Mouse (Mus musculus) embryonic facial prominence, embryonic 12.5 days (tissue): Measurements from ENCODE around the gene Olfr1029. TPM values are rescaled to one million over a fixed set of nuclear protein-coding genes. Genes with fewer than 3 reads are reported as not detected.
"Not testable (repeated sequence)": the region's sequence is repeated elsewhere in the genome, so short reads cannot be mapped to it uniquely, and the experiment has no call there.

ENCODE experiments used
- ATAC-seq: fragments of 200-750 bp; cut with Nextera tagmentation; 2 replicates; pipeline ENCODE4 v1.8.0; 2017; ENCODE audit not compliant: insufficient number of reproducible peaks, insufficient read depth, low FRiP score, low TSS enrichment
- H3K27ac ChIP-seq: fragments of 300-500 bp; sonication (generic); 2 replicates; pipeline ENCODE4 v1.5.1; 2016; ENCODE audit warnings: mild to moderate bottlenecking
- H3K27me3 ChIP-seq: fragments of 300-500 bp; sonication (generic); 2 replicates; pipeline ENCODE4 v1.6.1; 2016; ENCODE audit warnings: mild to moderate bottlenecking, moderate library complexity
- H3K36me3 ChIP-seq: fragments of 300-500 bp; sonication (generic); 2 replicates; pipeline ENCODE4 v1.6.1; 2016; ENCODE audit warnings: mild to moderate bottlenecking
- H3K4me1 ChIP-seq: fragments of 300-500 bp; sonication (generic); 2 replicates; pipeline ENCODE4 v1.6.1; 2016
- H3K4me2 ChIP-seq: fragments of 300-500 bp; sonication (generic); replicated peaks from 2 replicates; pipeline ENCODE4 v1.6.1; 2016; ENCODE audit warnings: mild to moderate bottlenecking, moderate library complexity
- H3K4me3 ChIP-seq: fragments of 300-500 bp; sonication (generic); 2 replicates; pipeline ENCODE4 v1.5.1; 2016; ENCODE audit warnings: mild to moderate bottlenecking
- H3K9ac ChIP-seq: fragments of 300-500 bp; sonication (generic); 2 replicates; pipeline ENCODE4 v1.6.1; 2016; ENCODE audit warnings: mild to moderate bottlenecking, moderate library complexity
- H3K9me3 ChIP-seq: fragments of 300-500 bp; sonication (generic); 2 replicates; pipeline ENCODE4 v1.6.1; 2016; ENCODE audit warnings: mild to moderate bottlenecking, moderate library complexity
- WGBS: fragments of 180-500 bp; shearing (Covaris S2); methylation state at CpG from one replicate; pipeline ENCODE4 v1.1.7; 2016; 5-methylcytosine and 5-hydroxymethylcytosine counted together
- polyA plus RNA-seq: library from polyadenylated mRNA; unstranded; fragments of >200 nt; fragmentation: Nextera tagmentation; extraction: Ambion mirVana; gene quantifications from 2 replicates; pipeline ENCODE4 v1.2.1, GENCODE M21; 2016

The Olfr1029 gene
- polyA plus RNA-seq, result not detected in 2 replicates

DNA sequence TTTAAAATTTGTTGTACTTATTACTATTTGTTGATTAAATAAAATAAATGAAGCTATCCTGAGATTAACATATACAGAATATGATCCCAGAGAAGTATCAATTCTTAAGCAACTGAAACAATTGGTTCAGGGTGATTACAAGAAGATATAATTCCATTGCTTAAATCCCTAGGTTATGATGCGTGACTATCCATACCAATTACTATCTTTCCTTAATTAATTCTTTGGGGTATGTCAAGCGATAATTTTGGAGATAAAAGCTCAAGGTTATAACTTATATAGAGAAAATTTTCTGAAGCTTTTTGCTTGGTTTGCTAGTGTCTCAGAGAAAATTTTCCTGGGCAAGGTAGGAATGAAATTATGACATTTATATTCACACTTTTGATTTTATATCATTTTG, at the start of gene Olfr1029:
Gene Olfr1029 (plus strand): TSS at position 301 of the 400 bp plus-strand sequence.
- H3K4me3 ChIP-seq, result no peak within 1 kb of the TSS
- H3K9me3 ChIP-seq, result no peaks in the 10 kb centered on the region
- WGBS, result 88% methylated on average over 2 of the region's 2 CpGs
- H3K9ac ChIP-seq, result no peak within 1 kb of the TSS
- no peaks in the 10 kb centered on the region for H3K4me1 ChIP-seq
- no peak within 1 kb of the TSS for H3K27ac ChIP-seq
- no peaks in the 10 kb centered on the region for H3K36me3 ChIP-seq
- no peaks in the 10 kb centered on the region for H3K27me3 ChIP-seq
- no peak for ATAC-seq
- no peak within 1 kb of the TSS for H3K4me2 ChIP-seq

DNA sequence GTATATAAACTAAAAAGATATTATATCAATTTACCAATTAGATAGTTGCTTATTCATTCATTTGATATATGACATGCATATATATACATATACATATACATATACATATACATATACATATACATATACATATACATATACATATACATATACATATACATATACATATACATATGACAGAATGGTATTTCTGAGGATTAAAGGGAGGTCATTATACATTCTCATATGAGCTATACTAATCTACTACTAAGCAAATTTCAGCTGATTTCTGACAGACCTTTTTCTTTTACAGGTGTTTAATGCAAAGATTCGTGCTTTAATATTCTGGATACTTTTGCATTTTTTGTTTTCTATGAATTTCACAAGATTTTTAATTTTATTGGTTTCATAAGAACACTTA, 23.6 kb upstream of the Olfr1029 start, which contains the start of gene Olfr1028:
Gene Olfr1028 (plus strand): TSS at position 301 of the 400 bp plus-strand sequence.
- H3K9ac ChIP-seq, result no peak within 1 kb of the TSS
- H3K9me3 ChIP-seq, result no peaks in the 10 kb centered on the region
- no peaks in the 10 kb centered on the region for H3K27me3 ChIP-seq
- no peaks in the 10 kb centered on the region for H3K4me1 ChIP-seq
- no peak within 1 kb of the TSS for H3K4me2 ChIP-seq
- no peaks in the 10 kb centered on the region for H3K36me3 ChIP-seq
- H3K4me3 ChIP-seq, result no peak within 1 kb of the TSS
- H3K27ac ChIP-seq, result no peak within 1 kb of the TSS
- 77% methylated on average over 1 of the region's 1 CpGs for WGBS
- no peak for ATAC-seq

DNA sequence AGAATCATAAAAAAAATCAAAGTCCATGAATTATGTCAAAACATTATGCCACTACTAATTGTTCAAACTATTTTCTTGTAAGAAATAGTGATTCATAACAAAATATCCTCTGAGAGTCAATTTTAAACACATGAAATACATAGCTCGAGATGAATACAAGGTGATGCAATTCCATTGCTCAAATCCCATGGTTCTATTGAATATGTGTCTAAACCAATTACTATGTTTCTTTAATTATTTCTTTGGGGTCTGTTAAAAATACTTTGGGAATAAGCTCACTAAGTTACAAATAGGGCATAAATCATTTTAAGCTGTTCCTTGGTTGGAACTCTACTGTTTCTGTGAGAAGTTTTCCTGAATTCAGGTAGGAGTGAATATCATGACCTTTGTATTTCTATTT, 5.3 kb downstream of the Olfr1029 start, which contains the start of gene Olfr1030:
Gene Olfr1030 (plus strand): TSS at position 301 of the 400 bp plus-strand sequence.
- no peaks in the 10 kb centered on the region for H3K36me3 ChIP-seq
- no peak within 1 kb of the TSS for H3K4me2 ChIP-seq
- H3K27ac ChIP-seq, result no peak within 1 kb of the TSS
- no peaks in the 10 kb centered on the region for H3K4me1 ChIP-seq
- no peaks in the 10 kb centered on the region for H3K27me3 ChIP-seq
- WGBS, result 84% methylated on average over 1 of the region's 1 CpGs
- no peaks in the 10 kb centered on the region for H3K9me3 ChIP-seq
- H3K9ac ChIP-seq, result no peak within 1 kb of the TSS
- H3K4me3 ChIP-seq, result no peak within 1 kb of the TSS
- no peak for ATAC-seq

DNA sequence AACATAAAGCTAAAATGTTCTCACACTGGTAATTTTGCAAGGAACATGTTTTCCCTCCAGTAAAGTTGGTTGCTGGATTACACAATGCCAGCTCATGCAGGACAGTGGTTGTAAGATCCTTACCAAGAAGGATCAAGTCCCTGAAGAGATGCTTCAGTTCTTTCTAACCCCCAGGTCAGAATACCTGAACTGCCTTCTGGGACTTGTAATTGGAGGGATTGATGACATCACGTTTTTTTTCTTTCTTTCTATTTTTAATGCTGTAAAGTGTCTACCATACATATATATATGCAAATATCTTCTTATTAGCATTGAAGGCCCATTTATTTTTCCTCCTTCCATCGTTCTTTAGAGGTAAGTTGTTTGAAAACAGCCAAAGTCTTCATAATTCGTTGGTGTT, 16.3 kb downstream of the Olfr1029 start, which contains the start of gene Olfr1031:
Gene Olfr1031 (plus strand): TSS at position 301 of the 400 bp plus-strand sequence.
- Histone ChIP-seq H3K27me3 (no peaks in the 10 kb centered on the region), H3K9ac (no peak within 1 kb of the TSS), H3K36me3 (no peaks in the 10 kb centered on the region), H3K27ac (no peak within 1 kb of the TSS), H3K9me3 (no peaks in the 10 kb centered on the region), H3K4me3 (no peak within 1 kb of the TSS), H3K4me1 (no peaks in the 10 kb centered on the region), H3K4me2 (no peak within 1 kb of the TSS)
- ATAC-seq, result no peak
- 63% methylated on average over 3 of the region's 3 CpGs for WGBS

DNA sequence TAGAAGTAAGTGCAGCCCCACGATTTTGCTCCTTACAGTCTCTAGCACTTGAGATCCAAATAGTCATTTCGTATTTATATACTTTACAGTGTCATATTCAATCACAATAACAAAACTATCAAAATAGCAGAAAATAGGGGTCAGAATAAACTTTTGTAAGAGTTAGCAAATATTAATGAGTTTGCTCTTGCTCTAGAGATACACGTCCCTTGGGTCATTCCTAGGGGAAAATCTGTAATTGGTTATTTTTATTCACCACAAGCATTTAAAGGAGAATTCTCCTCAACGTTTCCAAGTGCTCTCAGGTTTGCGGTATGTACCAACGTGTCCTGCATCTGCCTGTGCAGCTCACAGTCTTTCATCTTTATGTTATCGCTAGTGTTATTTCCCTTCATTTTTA, 31.5 kb downstream of the Olfr1029 start, which contains the start of gene Olfr1032:
Gene Olfr1032 (plus strand): TSS at position 301 of the 400 bp plus-strand sequence.
- Histone ChIP-seq H3K4me1 (no peaks in the 10 kb centered on the region), H3K9me3 (no peaks in the 10 kb centered on the region), H3K27me3 (no peaks in the 10 kb centered on the region), H3K36me3 (no peaks in the 10 kb centered on the region), H3K4me3 (no peak within 1 kb of the TSS), H3K27ac (no peak within 1 kb of the TSS), H3K9ac (no peak within 1 kb of the TSS), H3K4me2 (no peak within 1 kb of the TSS)
- 75% methylated on average over 7 of the region's 7 CpGs for WGBS
- no peak for ATAC-seq

DNA sequence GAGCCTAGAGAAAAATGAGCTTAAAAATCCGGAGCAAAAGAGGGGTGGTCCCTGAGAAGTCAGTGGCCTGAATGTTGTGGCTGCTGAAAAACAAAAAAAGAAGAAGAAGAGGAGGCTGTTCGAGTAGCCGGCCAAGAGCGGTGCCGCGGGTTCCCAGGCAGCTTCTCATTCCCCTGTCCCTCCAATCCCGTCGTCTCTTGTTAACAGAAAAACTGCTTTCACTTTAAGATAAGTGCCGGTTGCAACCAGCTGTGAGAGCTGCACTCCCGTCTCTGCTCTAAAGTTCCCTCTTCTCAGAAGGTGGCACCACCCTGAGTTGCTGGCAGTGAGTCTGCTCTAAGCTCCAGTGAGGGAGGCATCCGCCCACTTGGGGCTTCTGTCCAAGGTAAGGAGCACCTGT, 46.7 kb downstream of the Olfr1029 start, which contains the start of gene Olfr1033:
Gene Olfr1033 (plus strand): TSS at position 228 of the 400 bp plus-strand sequence.
- not testable (repeated sequence) for H3K9me3 ChIP-seq, ATAC-seq, H3K27ac ChIP-seq, H3K36me3 ChIP-seq, H3K27me3 ChIP-seq, H3K9ac ChIP-seq, H3K4me1 ChIP-seq
- WGBS, result 3% methylated on average over 11 of the region's 11 CpGs
- Histone ChIP-seq H3K4me3 (peak within 1 kb of the TSS; percentile 31), H3K4me2 (peak within 1 kb of the TSS; percentile 41)

DNA sequence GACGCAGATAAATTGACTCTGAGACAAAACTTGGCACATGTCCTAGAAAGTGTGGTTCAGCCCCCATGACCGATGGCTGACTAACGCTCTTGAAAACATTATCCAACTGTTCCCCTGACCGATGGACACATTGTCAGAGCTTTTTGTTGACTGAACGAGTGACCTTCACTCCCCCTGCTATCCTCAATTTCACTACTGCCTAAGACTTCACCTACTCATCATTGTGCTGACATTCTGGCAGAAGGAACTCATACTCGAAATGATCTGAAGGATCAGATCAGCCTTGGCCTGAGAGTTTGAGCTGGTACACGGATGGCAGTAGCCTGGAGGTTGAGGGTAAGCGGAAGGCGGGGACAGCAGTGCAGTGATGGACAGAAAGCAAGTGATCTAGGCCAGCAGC, 47.8 kb downstream of the Olfr1029 start:
- not testable (repeated sequence) for H3K27ac ChIP-seq, H3K4me2 ChIP-seq, H3K4me1 ChIP-seq, ATAC-seq, H3K4me3 ChIP-seq, H3K27me3 ChIP-seq, H3K9ac ChIP-seq, H3K9me3 ChIP-seq, H3K36me3 ChIP-seq
- 79% methylated on average over 4 of the region's 9 CpGs for WGBS

Other genes starting within 250 kb of the Olfr1029 start
- gene Olfr1012, start 211.1 kb upstream of the Olfr1029 start, polyA plus RNA-seq, result not detected in 2 replicates
- gene Olfr1013, start 206.8 kb upstream of the Olfr1029 start, polyA plus RNA-seq, result not detected in 2 replicates
- gene Olfr1014, start 201.2 kb upstream of the Olfr1029 start, polyA plus RNA-seq, result not detected in 2 replicates
- not detected in 2 replicates for gene Olfr1015, start 191.9 kb upstream of the Olfr1029 start, polyA plus RNA-seq
- not detected in 2 replicates for gene Olfr1016, start 171.4 kb upstream of the Olfr1029 start, polyA plus RNA-seq
- gene Olfr1018, start 155.4 kb upstream of the Olfr1029 start, polyA plus RNA-seq, result not detected in 2 replicates
- not detected in 2 replicates for gene Olfr1019, start 128.4 kb upstream of the Olfr1029 start, polyA plus RNA-seq
- gene Olfr1020, start 126.9 kb upstream of the Olfr1029 start, polyA plus RNA-seq, result not detected in 2 replicates
- gene Olfr1022, start 105.3 kb upstream of the Olfr1029 start, polyA plus RNA-seq, result not detected in 2 replicates
- gene Olfr1023, start 88.3 kb upstream of the Olfr1029 start, polyA plus RNA-seq, result not detected in 2 replicates
- not detected in 2 replicates for gene Olfr1024, start 68.8 kb upstream of the Olfr1029 start, polyA plus RNA-seq
- not detected in 2 replicates for gene Olfr1025-ps1, start 58.7 kb upstream of the Olfr1029 start, polyA plus RNA-seq
- not detected in 2 replicates for gene Olfr1026, start 52.3 kb upstream of the Olfr1029 start, polyA plus RNA-seq
- not detected in 2 replicates for gene Olfr1028, start 23.5 kb upstream of the Olfr1029 start, polyA plus RNA-seq
- not detected in 2 replicates for gene Olfr1030, start 5.4 kb downstream of the Olfr1029 start, polyA plus RNA-seq
- not detected in 2 replicates for gene Olfr1031, start 16.4 kb downstream of the Olfr1029 start, polyA plus RNA-seq
- gene Olfr1032, start 31.6 kb downstream of the Olfr1029 start, polyA plus RNA-seq, result not detected in 2 replicates
- gene Olfr1033, start 46.7 kb downstream of the Olfr1029 start, polyA plus RNA-seq, result 0.78 TPM in 1 of 2 replicates, not detected in the other
- gene Olfr1034, start 72.0 kb downstream of the Olfr1029 start, polyA plus RNA-seq, result not detected in 2 replicates
- gene Olfr1036, start 100.1 kb downstream of the Olfr1029 start, polyA plus RNA-seq, result not detected in 2 replicates
- not detected in 2 replicates for gene Olfr1037, start 113.5 kb downstream of the Olfr1029 start, polyA plus RNA-seq
- not detected in 2 replicates for gene Olfr1039, start 162.0 kb downstream of the Olfr1029 start, polyA plus RNA-seq
- gene Olfr1040, start 172.8 kb downstream of the Olfr1029 start, polyA plus RNA-seq, result not detected in 2 replicates
- gene Olfr1042, start 187.9 kb downstream of the Olfr1029 start, polyA plus RNA-seq, result not detected in 2 replicates
- not detected in 2 replicates for gene Olfr1043, start 193.6 kb downstream of the Olfr1029 start, polyA plus RNA-seq
- not detected in 2 replicates for gene Olfr1044, start 203.9 kb downstream of the Olfr1029 start, polyA plus RNA-seq
- not detected in 2 replicates for gene Olfr52, start 211.8 kb downstream of the Olfr1029 start, polyA plus RNA-seq
- gene Olfr1045, start 229.1 kb downstream of the Olfr1029 start, polyA plus RNA-seq, result not detected in 2 replicates
- gene Olfr1046, start 245.4 kb downstream of the Olfr1029 start, polyA plus RNA-seq, result not detected in 2 replicates